24 mouse cellular contexts compared by ENCODE assay signal in genomic region chr14:22048068-22048899, GRCm38 (mm10). TPM values are rescaled to one million over a fixed set of nuclear protein-coding genes. Genes with fewer than 3 reads are reported as not detected.
DNase-seq lines count a peak whose midpoint lies in the region; ATAC-seq and TF ChIP-seq lines count a peak whose summit lies in the region.
"Had no signal": no experiment of that assay in that cellular context is flagged by ENCODE, and none has a peak within 500 bp of the region (broad histone marks: within the 10 kb centered on the region; RNA-seq: fewer than 3 reads in every experiment).

No protein-coding gene starts in this region.

- peaks cover 29% of the 10 kb centered on the region for H3K4me1 ChIP-seq in intestine, embryonic 14.5 days (replicated peaks; ENCODE audit: control insufficient read depth, insufficient read depth, low read length)
- H3K4me1 ChIP-seq in intestine, embryonic 15.5 days (replicated peaks), result peaks cover 8% of the 10 kb centered on the region; the same call in 1 of the 2 replicates
- H3K4me1 ChIP-seq in embryonic facial prominence, embryonic 11.5 days (ENCODE audit: control insufficient read depth, insufficient read depth, low read length), result 0 out of 2 replicates have a peak, but pooled peaks cover 3% of the 10 kb centered on the region
- peaks cover 17% of the 10 kb centered on the region for H3K4me1 ChIP-seq in limb, embryonic 11.5 days (ENCODE audit: control insufficient read depth, insufficient read depth, low read length)
- H3K4me1 ChIP-seq in liver, embryonic 14.5 days (replicated peaks; ENCODE audit: control insufficient read depth in 2 of 2, insufficient read depth in 2 of 2, low read length in 1 of 2), result peaks cover 24 to 31% of the 10 kb centered on the region in 2 experiments

- H3K27me3 ChIP-seq in intestine, embryonic 14.5 days (replicated peaks; ENCODE audit: control insufficient read depth, insufficient read depth, low read length), result no peaks in the 10 kb centered on the region
- H3K27me3 ChIP-seq in intestine, embryonic 15.5 days (replicated peaks), result no peaks in the 10 kb centered on the region
- no peaks in the 10 kb centered on the region for H3K27me3 ChIP-seq in embryonic facial prominence, embryonic 11.5 days (ENCODE audit: control insufficient read depth, insufficient read depth, low read length)
- peaks cover 21% of the 10 kb centered on the region for H3K27me3 ChIP-seq in limb, embryonic 11.5 days (ENCODE audit: control insufficient read depth, insufficient read depth, low read length)
- no peaks in the 10 kb centered on the region for H3K27me3 ChIP-seq in liver, embryonic 14.5 days (ENCODE audit: control insufficient read depth, insufficient read depth, low read length)
- H3K27me3 ChIP-seq: embryonic facial prominence, embryonic 13.5 days; megakaryocyte, embryonic 14.5 days; neural tube, embryonic 13.5 days had no signal

- TF ChIP-seq CTCF in liver, embryonic 14.5 days (IDR thresholded peaks at IDR 0.05; ENCODE audit: low read depth), result no peak

- peak; percentile 59 for TF ChIP-seq EP300 in liver, embryonic 14.5 days (IDR thresholded peaks at IDR 0.05; ENCODE audit: low read depth)

- DNase-seq in intestine, embryonic 14.5 days (ENCODE audit: low spot score), result no peak
- DNase-seq in embryonic facial prominence, embryonic 11.5 days (ENCODE audit: low spot score), result peak; percentile 20
- peak; percentile 82 for DNase-seq in limb, embryonic 11.5 days (ENCODE audit: low spot score)
- peak in 2 of 3 experiments; percentile 34 to 35 for DNase-seq in liver, embryonic 14.5 days (ENCODE audit: low read depth in 3 of 3, low spot score in 3 of 3)
- no peak for DNase-seq in ovary, postnatal 36 days (ENCODE audit: low spot score)
- DNase-seq in kidney, adult 11 months, result no peak
- no peak for DNase-seq in right cerebral cortex, adult 2 months (ENCODE audit: low spot score in 2 of 2)
- DNase-seq: cerebellum, adult 18-20 months; cerebellum, postnatal 36 days; heart, postnatal 10 days; kidney, adult 2 months; kidney, postnatal 14 days; layer of hippocampus, postnatal 36 days; lung, postnatal 14 days; midbrain, embryonic 14.5 days had no signal

- H3K4me2 ChIP-seq in intestine, embryonic 14.5 days (ENCODE audit: low read length), result no peak overlapping the region
- no peak overlapping the region for H3K4me2 ChIP-seq in intestine, embryonic 15.5 days (replicated peaks)
- no peak overlapping the region for H3K4me2 ChIP-seq in embryonic facial prominence, embryonic 11.5 days (ENCODE audit: low read depth, low read length)
- H3K4me2 ChIP-seq in limb, embryonic 11.5 days (ENCODE audit: low read depth, severe bottlenecking), result no peak overlapping the region
- peak overlapping the region; percentile 41 for H3K4me2 ChIP-seq in liver, embryonic 14.5 days (ENCODE audit: low read depth)
- H3K4me2 ChIP-seq: embryonic facial prominence, embryonic 13.5 days; hindbrain, embryonic 13.5 days; limb, embryonic 15.5 days; neural tube, embryonic 13.5 days had no signal

- ATAC-seq in intestine, embryonic 14.5 days (replicated peaks; ENCODE audit: low FRiP score, low TSS enrichment, low read depth), result no peak
- no peak for ATAC-seq in intestine, embryonic 15.5 days
- no peak for ATAC-seq in embryonic facial prominence, embryonic 11.5 days (replicated peaks; ENCODE audit: insufficient number of reproducible peaks, low FRiP score, low TSS enrichment, low read depth)
- ATAC-seq in limb, embryonic 11.5 days (ENCODE audit: insufficient number of reproducible peaks, low FRiP score, low TSS enrichment, low read depth), result peak; percentile 62
- peak; percentile 74 for ATAC-seq in liver, embryonic 14.5 days (ENCODE audit: insufficient read depth)
- ATAC-seq: forebrain, embryonic 16.5 days had no signal

- H3K9ac ChIP-seq in intestine, embryonic 14.5 days (ENCODE audit: low read length), result no peak overlapping the region
- no peak overlapping the region for H3K9ac ChIP-seq in intestine, embryonic 15.5 days
- H3K9ac ChIP-seq in embryonic facial prominence, embryonic 11.5 days (replicated peaks; ENCODE audit: low read length), result no peak overlapping the region
- H3K9ac ChIP-seq in limb, embryonic 11.5 days (ENCODE audit: low read length), result no peak overlapping the region
- no peak overlapping the region for H3K9ac ChIP-seq in liver, embryonic 14.5 days (replicated peaks)
- H3K9ac ChIP-seq: embryonic facial prominence, embryonic 13.5 days; hindbrain, embryonic 13.5 days; limb, embryonic 15.5 days; neural tube, embryonic 13.5 days had no signal

- WGBS in intestine, embryonic 14.5 days, result 41% methylated on average over 18 of the region's 18 CpGs
- 49% methylated on average over 18 of the region's 18 CpGs for WGBS in intestine, embryonic 15.5 days
- WGBS in embryonic facial prominence, embryonic 11.5 days, result 62% methylated on average over 18 of the region's 18 CpGs
- WGBS in limb, embryonic 11.5 days, result 10% methylated on average over 18 of the region's 18 CpGs
- WGBS in liver, embryonic 14.5 days (ENCODE audit: insufficient replicate concordance), result 45% methylated on average over 18 of the region's 18 CpGs

- H3K36me3 ChIP-seq in intestine, embryonic 14.5 days (ENCODE audit: control insufficient read depth, insufficient read depth, low read length), result no peaks in the 10 kb centered on the region
- H3K36me3 ChIP-seq in intestine, embryonic 15.5 days, result no peaks in the 10 kb centered on the region
- H3K36me3 ChIP-seq in embryonic facial prominence, embryonic 11.5 days (replicated peaks; ENCODE audit: control insufficient read depth, insufficient read depth, low read depth, low read length), result no peaks in the 10 kb centered on the region
- H3K36me3 ChIP-seq in limb, embryonic 11.5 days (ENCODE audit: control insufficient read depth, insufficient read depth, low read length), result no peaks in the 10 kb centered on the region
- no peaks in the 10 kb centered on the region for H3K36me3 ChIP-seq in liver, embryonic 14.5 days (replicated peaks; ENCODE audit: control insufficient read depth, insufficient read depth, low read depth)
- H3K36me3 ChIP-seq: embryonic facial prominence, embryonic 13.5 days; hindbrain, embryonic 13.5 days; limb, embryonic 15.5 days; neural tube, embryonic 13.5 days had no signal

- H3K4me3 ChIP-seq in intestine, embryonic 14.5 days (ENCODE audit: low read depth, low read length), result no peak overlapping the region
- H3K4me3 ChIP-seq in intestine, embryonic 15.5 days (replicated peaks), result no peak overlapping the region
- H3K4me3 ChIP-seq in embryonic facial prominence, embryonic 11.5 days (ENCODE audit: low read depth, low read length), result no peak overlapping the region
- no peak overlapping the region for H3K4me3 ChIP-seq in limb, embryonic 11.5 days (ENCODE audit: low read depth, low read length)
- H3K4me3 ChIP-seq in liver, embryonic 14.5 days (ENCODE audit: insufficient read depth in 1 of 2, low read depth in 2 of 2, low read length in 2 of 2), result no peak overlapping the region
- H3K4me3 ChIP-seq: embryonic facial prominence, embryonic 13.5 days; hindbrain, embryonic 13.5 days; layer of hippocampus, adult 2 months; limb, embryonic 15.5 days; megakaryocyte, embryonic 14.5 days; neural tube, embryonic 13.5 days had no signal

- peak overlapping the region; percentile 57 for H3K27ac ChIP-seq in intestine, embryonic 14.5 days (ENCODE audit: low read depth)
- H3K27ac ChIP-seq in intestine, embryonic 15.5 days, result no peak overlapping the region
- 0 out of 2 replicates have a peak overlapping the region, but pooled peaks have one; percentile 5 for H3K27ac ChIP-seq in embryonic facial prominence, embryonic 11.5 days (replicated peaks; ENCODE audit: low read depth, low read length)
- peak overlapping the region; percentile 1; the same call in 1 of the 2 replicates for H3K27ac ChIP-seq in limb, embryonic 11.5 days (replicated peaks; ENCODE audit: low read depth, low read length)
- peak overlapping the region; percentile 28; the same call in 1 of the 2 replicates for H3K27ac ChIP-seq in liver, embryonic 14.5 days
- H3K27ac ChIP-seq: embryonic facial prominence, embryonic 13.5 days; hindbrain, embryonic 13.5 days; layer of hippocampus, adult 2 months; limb, embryonic 15.5 days; neural tube, embryonic 13.5 days had no signal

- H3K9me3 ChIP-seq in intestine, embryonic 14.5 days (ENCODE audit: control insufficient read depth, low read length), result no peaks in the 10 kb centered on the region
- H3K9me3 ChIP-seq in intestine, embryonic 15.5 days, result no peaks in the 10 kb centered on the region
- no peaks in the 10 kb centered on the region for H3K9me3 ChIP-seq in embryonic facial prominence, embryonic 11.5 days (replicated peaks; ENCODE audit: control insufficient read depth, low read length)
- H3K9me3 ChIP-seq in limb, embryonic 11.5 days (ENCODE audit: control insufficient read depth, low read length), result no peaks in the 10 kb centered on the region
- H3K9me3 ChIP-seq in liver, embryonic 14.5 days (ENCODE audit: control insufficient read depth, low read length), result no peaks in the 10 kb centered on the region
- H3K9me3 ChIP-seq: embryonic facial prominence, embryonic 13.5 days; hindbrain, embryonic 13.5 days; limb, embryonic 15.5 days; megakaryocyte, embryonic 14.5 days; neural tube, embryonic 13.5 days had no signal

RNA-seq across cellular contexts. Expression of gene Lrmda, which starts 28.8 kb away (rescaled TPM):
- 0.63 and 0.70 TPM in 2 replicates for polyA plus RNA-seq in intestine, embryonic 14.5 days (2014; fragmentation: Nextera tagmentation; extraction: Ambion mirVana)
- polyA plus RNA-seq in intestine, embryonic 15.5 days (2015; fragmentation: Nextera tagmentation; extraction: Ambion mirVana), result 0.71 and 0.87 TPM in 2 replicates
- 0.22 TPM in 1 of 2 replicates, not detected in the other for polyA plus RNA-seq in embryonic facial prominence, embryonic 11.5 days (2014; fragmentation: Nextera tagmentation; extraction: Ambion mirVana)
- polyA plus RNA-seq in limb, embryonic 11.5 days (2014; fragmentation: Nextera tagmentation; extraction: Ambion mirVana), result 0.20 and 0.52 TPM in 2 replicates
- 0.05 and 0.18 TPM in 2 replicates for polyA plus RNA-seq in liver, embryonic 14.5 days (2012; rRNA removed)
- polyA plus RNA-seq in liver, embryonic 14.5 days (2014; fragmentation: Nextera tagmentation; extraction: Ambion mirVana), result 0.22 and 0.76 TPM in 2 replicates
- polyA plus RNA-seq: C2C12; forebrain, embryonic 16.5 days; midbrain, embryonic 14.5 days; neural tube, embryonic 13.5 days had no signal

RNA-seq across cellular contexts. Expression of gene Zfp503, which starts 58.9 kb away (rescaled TPM):
- polyA plus RNA-seq in intestine, embryonic 14.5 days (2014; fragmentation: Nextera tagmentation; extraction: Ambion mirVana), result 11.4 and 12.7 TPM in 2 replicates
- 14.2 and 16.5 TPM in 2 replicates for polyA plus RNA-seq in intestine, embryonic 15.5 days (2015; fragmentation: Nextera tagmentation; extraction: Ambion mirVana)
- 9.5 and 10.2 TPM in 2 replicates for polyA plus RNA-seq in embryonic facial prominence, embryonic 11.5 days (2014; fragmentation: Nextera tagmentation; extraction: Ambion mirVana)
- polyA plus RNA-seq in limb, embryonic 11.5 days (2014; fragmentation: Nextera tagmentation; extraction: Ambion mirVana), result 12.8 and 16.1 TPM in 2 replicates
- 0.77 and 0.90 TPM in 2 replicates for polyA plus RNA-seq in liver, embryonic 14.5 days (2012; rRNA removed)
- 0.24 and 0.43 TPM in 2 replicates for polyA plus RNA-seq in liver, embryonic 14.5 days (2014; fragmentation: Nextera tagmentation; extraction: Ambion mirVana)

Comparison
In these comparisons a context has a peak if more than half of its experiments do, and no peak if none do; other contexts are left out.
1. ATAC-seq: peak in limb, embryonic 11.5 days (single experiment) and liver, embryonic 14.5 days (single experiment); none in intestine, embryonic 14.5 days (single experiment), intestine, embryonic 15.5 days (single experiment) and embryonic facial prominence, embryonic 11.5 days (single experiment).
2. DNase-seq: peak in embryonic facial prominence, embryonic 11.5 days (single experiment), limb, embryonic 11.5 days (single experiment) and liver, embryonic 14.5 days (2 of 3); none in intestine, embryonic 14.5 days (single experiment), ovary, postnatal 36 days (single experiment), kidney, adult 11 months (single experiment) and right cerebral cortex, adult 2 months (0 of 2).